Mouse (Mus musculus) stomach, postnatal 0 days (tissue): ENCODE measurements around the gene Il1rl1. TPM values are rescaled to one million over a fixed set of nuclear protein-coding genes. Genes with fewer than 3 reads are reported as not detected.

Source experiments
- ATAC-seq: fragments of 200-750 bp; cut with Nextera tagmentation; 2 replicates; pipeline ENCODE4 v1.8.0; 2017; ENCODE audit not compliant: low FRiP score, low TSS enrichment
- DNase-seq: peaks from one replicate; pipeline ENCODE4 v3.0.0-alpha.2; 2016; ENCODE audit warnings: low spot score
- H3K27ac ChIP-seq: fragments of 300-500 bp; sonication (generic); replicated peaks from 2 replicates; pipeline ENCODE4 v1.5.1; 2014; ENCODE audit warnings: mild to moderate bottlenecking, control low read depth
- H3K27me3 ChIP-seq: fragments of 300-500 bp; sonication (generic); 2 replicates; pipeline ENCODE4 v1.6.1; 2014; ENCODE audit warnings: low read length; ENCODE audit not compliant: control insufficient read depth, insufficient read depth
- H3K36me3 ChIP-seq: fragments of 300-500 bp; sonication (generic); 2 replicates; pipeline ENCODE4 v1.6.1; 2014; ENCODE audit warnings: low read length, mixed read lengths; ENCODE audit not compliant: control insufficient read depth, insufficient read depth
- H3K4me1 ChIP-seq: fragments of 300-500 bp; sonication (generic); replicated peaks from 2 replicates; pipeline ENCODE4 v1.6.1; 2014; ENCODE audit warnings: antibody characterized with exemption; ENCODE audit not compliant: control insufficient read depth, insufficient read depth
- H3K4me2 ChIP-seq: fragments of 300-500 bp; sonication (generic); replicated peaks from 2 replicates; pipeline ENCODE4 v1.6.1; 2014; ENCODE audit warnings: low read depth, mild to moderate bottlenecking, control low read depth, moderate library complexity
- H3K4me3 ChIP-seq: fragments of 300-500 bp; sonication (generic); 2 replicates; pipeline ENCODE4 v1.5.1; 2014; ENCODE audit warnings: low read depth, low read length, control low read depth
- H3K9ac ChIP-seq: fragments of 300-500 bp; sonication (generic); 2 replicates; pipeline ENCODE4 v1.6.1; 2014; ENCODE audit warnings: mild to moderate bottlenecking, low read length, control low read depth, mixed read lengths
- H3K9me3 ChIP-seq: fragments of 300-500 bp; sonication (generic); 2 replicates; pipeline ENCODE4 v1.6.1; 2016; ENCODE audit warnings: low read length; ENCODE audit not compliant: control insufficient read depth
- CTCF ChIP-seq: IDR thresholded peaks from 2 replicates; pipeline ENCODE4 v1.5.1; 2016; ENCODE audit warnings: antibody characterized with exemption, low read depth, mild to moderate bottlenecking, moderate library complexity
- EP300 ChIP-seq: optimal IDR thresholded peaks from 2 replicates; pipeline ENCODE3; 2016; ENCODE audit warnings: antibody characterized with exemption
- WGBS: fragments of 180-500 bp; shearing (Covaris S2); extraction: QIAGEN DNeasy Blood & Tissue Kit; methylation state at CpG from one replicate; pipeline ENCODE4 v1.1.7; 2014; 5-methylcytosine and 5-hydroxymethylcytosine counted together
- polyA plus RNA-seq: library from polyadenylated mRNA; unstranded; fragments of >200 nt; fragmentation: Nextera tagmentation; extraction: Ambion mirVana; gene quantifications from 2 replicates; pipeline ENCODE4 v1.2.1, GENCODE M21; 2015

Il1rl1 gene
- polyA plus RNA-seq, 1 experiment from 2014 or later = 0.55 TPM

GRCm38 (mm10) chr1:40414276-40414675 lies 15.1 kb upstream of the Il1rl1 start:
- 73% methylated on average over 7 of the region's 7 CpGs for WGBS
- Histone ChIP-seq H3K27me3 (no peaks in the 10 kb centered on the region), H3K4me2 (no peak overlapping the region), H3K4me3 (no peak overlapping the region), H3K9ac (no peak overlapping the region), H3K4me1 (no peaks in the 10 kb centered on the region), H3K36me3 (no peaks in the 10 kb centered on the region), H3K27ac (no peak overlapping the region), H3K9me3 (no peaks in the 10 kb centered on the region)
- no peak for DNase-seq
- no peak for ATAC-seq
- TF ChIP-seq EP300 (no peak), CTCF (no peak)

- no peaks in the 10 kb centered on the region for H3K9me3 ChIP-seq
- no peaks in the 10 kb centered on the region for H3K36me3 ChIP-seq
- DNase-seq = no peak
- H3K27ac ChIP-seq = no peak overlapping the region
- no peaks in the 10 kb centered on the region for H3K4me1 ChIP-seq
- H3K27me3 ChIP-seq = no peaks in the 10 kb centered on the region
- H3K4me3 ChIP-seq = no peak overlapping the region
- H3K9ac ChIP-seq = no peak overlapping the region
- 60% methylated on average over 7 of the region's 7 CpGs for WGBS
- no peak overlapping the region for H3K4me2 ChIP-seq
- TF ChIP-seq CTCF (no peak), EP300 (no peak)
- no peak for ATAC-seq
These were observed 14.3 kb upstream of the Il1rl1 start for GRCm38 (mm10) chr1:40414863-40415656.

DNA sequence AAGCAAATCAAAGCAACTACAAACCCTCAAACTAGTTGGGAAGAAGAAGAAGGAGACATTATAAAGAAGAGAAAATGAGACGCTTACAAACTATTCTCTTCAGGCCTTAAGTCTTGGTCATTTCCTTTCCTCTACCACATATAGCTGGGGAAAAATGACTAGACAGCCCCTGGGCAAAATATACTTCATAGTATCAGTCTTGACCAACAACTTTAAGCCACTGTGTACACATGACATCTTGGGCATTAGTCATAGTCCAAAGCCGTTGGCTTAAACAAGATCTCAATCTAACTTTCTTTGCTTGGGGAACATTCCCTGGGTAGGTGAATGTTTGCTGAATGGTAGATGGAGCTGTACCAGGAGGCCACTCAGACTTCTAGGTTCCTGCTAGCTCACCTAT lies 12.3 kb upstream of the Il1rl1 start:
- no peak for DNase-seq
- no peaks in the 10 kb centered on the region for H3K9me3 ChIP-seq
- no peak overlapping the region for H3K9ac ChIP-seq
- no peaks in the 10 kb centered on the region for H3K36me3 ChIP-seq
- H3K4me1 ChIP-seq = no peaks in the 10 kb centered on the region
- H3K27ac ChIP-seq = no peak overlapping the region
- WGBS = 81% methylated on average over 2 of the region's 2 CpGs
- ATAC-seq = no peak
- H3K27me3 ChIP-seq = no peaks in the 10 kb centered on the region
- TF ChIP-seq CTCF (no peak), EP300 (no peak)
- no peak overlapping the region for H3K4me2 ChIP-seq
- H3K4me3 ChIP-seq = no peak overlapping the region

DNA sequence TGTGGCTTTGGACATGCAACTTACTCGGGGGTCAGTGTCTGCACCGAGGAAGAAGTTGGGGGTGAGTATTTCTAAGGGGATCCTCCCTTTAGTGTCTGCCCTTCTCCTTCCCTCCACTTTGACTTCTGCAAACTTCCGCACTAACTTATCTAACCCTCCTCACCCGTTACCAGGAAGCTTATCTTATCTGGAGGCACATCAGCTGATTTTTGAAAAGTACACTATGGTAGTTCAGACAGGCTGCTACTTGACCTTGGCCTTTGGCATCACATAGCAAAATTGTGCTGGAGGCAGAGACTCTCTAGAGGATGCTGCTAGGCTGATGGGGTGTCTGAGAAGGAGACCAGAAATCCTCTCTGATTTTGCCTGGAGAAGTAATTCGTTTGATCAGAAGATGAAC lies 10.9 kb upstream of the Il1rl1 start:
- ATAC-seq (no peak), DNase-seq (no peak)
- H3K4me1 ChIP-seq = no peaks in the 10 kb centered on the region
- no peak overlapping the region for H3K4me3 ChIP-seq
- no peaks in the 10 kb centered on the region for H3K9me3 ChIP-seq
- TF ChIP-seq CTCF = no peak
- no peak for TF ChIP-seq EP300
- H3K9ac ChIP-seq = no peak overlapping the region
- 52% methylated on average over 5 of the region's 5 CpGs for WGBS
- H3K27ac ChIP-seq = no peak overlapping the region
- no peak overlapping the region for H3K4me2 ChIP-seq
- no peaks in the 10 kb centered on the region for H3K27me3 ChIP-seq
- no peaks in the 10 kb centered on the region for H3K36me3 ChIP-seq

DNA sequence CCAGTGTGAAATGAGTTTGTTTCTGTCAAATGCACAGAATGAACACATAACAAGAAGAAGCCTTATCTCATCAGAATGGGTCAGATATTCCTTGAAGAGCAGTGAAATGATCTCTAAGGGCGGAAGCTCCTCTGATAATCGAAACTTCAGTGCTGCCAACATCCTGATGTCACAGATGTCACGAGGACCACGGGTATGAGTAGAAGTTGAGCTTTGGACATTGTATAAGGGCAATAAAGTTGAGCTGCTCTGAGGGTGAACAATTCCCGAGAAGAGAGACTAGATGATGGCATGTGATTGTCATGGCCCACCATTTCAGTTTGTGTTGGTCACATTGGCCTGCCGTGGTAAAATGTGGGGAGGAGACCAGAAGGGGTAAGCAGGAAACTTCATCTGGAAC lies 5.5 kb upstream of the Il1rl1 start:
- no peak overlapping the region for H3K27ac ChIP-seq
- ATAC-seq = no peak

DNA sequence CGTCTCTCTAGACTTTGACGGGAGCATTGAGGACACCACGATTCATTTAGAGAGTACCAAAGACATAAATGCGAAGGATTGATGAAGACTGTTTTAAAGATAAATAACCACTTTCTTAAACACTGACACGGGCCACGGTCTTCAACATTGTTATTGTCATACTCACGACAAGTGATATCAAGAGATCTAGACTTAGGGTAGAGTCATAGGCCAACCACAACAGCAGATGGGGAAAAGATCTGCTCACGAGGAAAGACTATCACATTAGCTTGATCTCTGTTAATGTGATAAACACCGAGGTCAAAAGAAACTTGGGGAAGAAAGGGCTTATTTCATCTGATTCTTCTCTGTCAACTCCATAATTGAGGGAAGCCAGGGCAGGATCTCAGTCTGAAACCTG lies 2.1 kb upstream of the Il1rl1 start:
- H3K27me3 ChIP-seq = no peaks in the 10 kb centered on the region
- DNase-seq (no peak), ATAC-seq (no peak)
- H3K9me3 ChIP-seq = no peaks in the 10 kb centered on the region
- TF ChIP-seq CTCF = no peak
- no peak overlapping the region for H3K9ac ChIP-seq
- no peak overlapping the region for H3K4me2 ChIP-seq
- 81% methylated on average over 9 of the region's 9 CpGs for WGBS
- no peak overlapping the region for H3K4me3 ChIP-seq
- no peak overlapping the region for H3K27ac ChIP-seq
- H3K36me3 ChIP-seq = no peaks in the 10 kb centered on the region
- H3K4me1 ChIP-seq = no peaks in the 10 kb centered on the region

More for the DNA sequence above, 5.5 kb upstream of the Il1rl1 start:
- DNase-seq = no peak
- no peak for TF ChIP-seq CTCF
- no peak for TF ChIP-seq EP300
- Histone ChIP-seq H3K27me3 (no peaks in the 10 kb centered on the region), H3K36me3 (no peaks in the 10 kb centered on the region), H3K4me2 (no peak overlapping the region), H3K4me1 (no peaks in the 10 kb centered on the region), H3K9ac (no peak overlapping the region), H3K9me3 (no peaks in the 10 kb centered on the region), H3K4me3 (no peak overlapping the region)
- WGBS = 79% methylated on average over 6 of the region's 6 CpGs
